Mouse (Mus musculus): ENCODE measurements around the gene Syt16. TPM values are rescaled to one million over a fixed set of nuclear protein-coding genes. Genes with fewer than 3 reads are reported as not detected.

Syt16 gene
- total and polyA plus RNA-seq, 3 experiments, result 0.05 TPM; not detected in 2

DNA sequence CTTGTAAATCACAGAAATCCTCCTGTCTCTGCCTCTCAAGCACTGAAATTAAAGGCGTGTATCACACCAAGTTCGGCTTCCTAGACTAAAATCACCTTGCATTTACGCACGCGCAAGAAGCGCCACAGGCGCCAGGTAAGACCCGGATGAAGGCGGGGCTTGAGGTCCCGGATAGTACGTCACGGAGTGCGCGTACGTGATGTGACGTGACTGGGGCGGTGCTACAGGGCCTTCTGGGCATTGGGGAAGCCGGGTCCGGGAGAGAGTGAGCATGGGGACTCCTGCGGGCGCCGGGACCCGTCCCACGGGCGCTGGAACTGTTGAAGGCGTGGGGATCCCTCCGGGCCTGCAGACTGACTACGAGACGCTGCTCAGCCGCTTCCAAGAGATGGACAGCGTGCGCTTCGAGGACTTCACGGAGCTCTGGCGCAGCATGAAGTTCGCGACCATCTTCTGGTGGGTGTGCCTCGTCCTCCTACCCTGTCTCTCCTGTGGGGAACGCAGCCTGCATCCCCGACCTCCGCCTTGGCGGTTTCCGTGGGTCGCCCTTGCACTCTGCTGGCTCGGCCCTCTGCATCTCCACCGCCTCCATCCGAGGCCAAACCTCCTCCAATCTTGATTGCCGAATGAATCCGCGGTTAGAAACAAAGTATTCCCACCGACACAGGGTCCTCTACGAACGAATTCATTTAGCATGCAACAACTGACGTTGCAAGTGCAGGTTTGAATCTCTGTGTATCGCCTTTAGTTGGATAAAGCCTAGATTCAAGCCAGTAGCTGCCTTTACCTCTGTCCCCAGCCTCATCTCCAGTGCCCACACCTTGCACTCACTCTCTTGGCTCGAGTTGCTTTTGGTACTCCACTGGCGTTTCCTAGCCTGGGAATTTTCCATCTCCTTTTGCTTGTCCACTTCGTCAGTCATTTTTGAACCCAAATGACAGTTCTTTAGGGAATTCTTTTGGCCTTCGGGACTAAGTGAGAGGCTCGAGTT is 32.9 kb upstream of the Syt16 start, which contains the start of gene Snapc1:
Gene Snapc1, plus strand, starts transcription at position 191 of the 991 bp plus-strand sequence.
- H3K4me1 ChIP-seq (ENCODE audit: control insufficient read depth in 1 of 2, insufficient read depth in 2 of 2), result peaks cover 3 to 19% of the 10 kb centered on the region in 2 experiments; a peak in 2 of 4 replicates
- H3K27me3 ChIP-seq (replicated peaks), result no peaks in the 10 kb centered on the region
- dilution Hi-C loops (cut with MboI; ENCODE audit: extremely low pct_ligation_motif_present, extremely low pct_unique_long_range_greater_than_20kb, low sequenced_read_pairs) (no loop called here), in situ Hi-C loops (cut with MboI; ENCODE audit: low pct_ligation_motif_present, low pct_unique_long_range_greater_than_20kb, low sequenced_read_pairs) (no loop called here)
- H3K4me2 ChIP-seq (ENCODE audit: insufficient read depth, low read depth, poor library complexity, severe bottlenecking), result peak within 1 kb of the TSS; percentile 52
- DNase-seq (ENCODE audit: extremely low read depth), result peak; percentile 97
- TF ChIP-seq GABPA (IDR thresholded peaks at IDR 0.05; ENCODE audit: insufficient replicate concordance, low read depth, low read length) (peak; percentile 5; the same call in 1 of the 2 replicates), ELF1 (IDR thresholded peaks at IDR 0.05; ENCODE audit: low read depth, low read length) (peak; percentile 81), MXI1 (IDR thresholded peaks at IDR 0.05; ENCODE audit: low read depth, low read length) (peak; percentile 69), MEF2A (IDR thresholded peaks at IDR 0.05; ENCODE audit: borderline replicate concordance, low read depth, low read length) (0 out of 2 replicates have a peak, but pooled peaks have one; percentile 15), RCOR1 (conservative IDR thresholded peaks at IDR 0.05; ENCODE audit: low read depth, low read length) (no peak), ZKSCAN1 (IDR thresholded peaks at IDR 0.05; ENCODE audit: borderline replicate concordance, low read depth, low read length) (no peak), E2F4 (IDR thresholded peaks at IDR 0.05; ENCODE audit: insufficient replicate concordance, low read depth, low read length) (no peak), CHD1 (IDR thresholded peaks at IDR 0.05; ENCODE audit: low read depth, low read length) (no peak), POLR2A (IDR thresholded peaks at IDR 0.05; ENCODE audit: low read depth, low read length) (peak; percentile 88), MAZ (IDR thresholded peaks at IDR 0.05; ENCODE audit: low read depth, low read length) (no peak), ZMIZ1 (IDR thresholded peaks at IDR 0.05; ENCODE audit: low read depth, low read length) (peak; percentile 49; the same call in 1 of the 2 replicates), NRF1 (IDR thresholded peaks at IDR 0.05; ENCODE audit: low read depth, low read length) (peak; percentile 87), USF2 (conservative IDR thresholded peaks at IDR 0.05; ENCODE audit: low read depth, low read length) (no peak), CHD2 (IDR thresholded peaks at IDR 0.05; ENCODE audit: low read length) (no peak), TCF12 (IDR thresholded peaks at IDR 0.05; ENCODE audit: low read depth, low read length) (peak; percentile 57), SIN3A (IDR thresholded peaks at IDR 0.05; ENCODE audit: low read length) (peak; percentile 68), MYC (IDR thresholded peaks at IDR 0.05; ENCODE audit: low read depth, low read length) (no peak), HCFC1 (IDR thresholded peaks at IDR 0.05; ENCODE audit: low read depth, low read length) (peak; percentile 71), NELFE (IDR thresholded peaks at IDR 0.05; ENCODE audit: low read depth, low read length) (peak; percentile 75), ETS1 (conservative IDR thresholded peaks at IDR 0.05; ENCODE audit: low read depth, low read length) (peak; percentile 3; the same call in 1 of the 2 replicates), TBP (conservative IDR thresholded peaks at IDR 0.05; ENCODE audit: low read depth, low read length) (peak; percentile 82; the same call in 1 of the 2 replicates)
- no peak within 1 kb of the TSS for H3K27ac ChIP-seq (ENCODE audit: insufficient read depth, low read depth)
- H3K9me3 ChIP-seq (replicated peaks; ENCODE audit: low read length), result no peaks in the 10 kb centered on the region
- H3K9ac ChIP-seq (ENCODE audit: insufficient read depth, low read depth), result peak within 1 kb of the TSS; percentile 33
- peak within 1 kb of the TSS; percentile 83 to 99 (median 98) for H3K4me3 ChIP-seq (replicated peaks in 1 of 3; ENCODE audit: low read depth in 2 of 3, low read length in 2 of 3, poor library complexity in 1 of 3)
- peaks cover 9 to 25% of the 10 kb centered on the region in 2 experiments for H3K36me3 ChIP-seq (replicated peaks in 1 of 2; ENCODE audit: control insufficient read depth in 1 of 2, insufficient read depth in 1 of 2, low read length in 1 of 2)
- H3K79me2 ChIP-seq (replicated peaks; ENCODE audit: control insufficient read depth, extremely low read depth, insufficient read depth, poor library complexity, severe bottlenecking), result peaks cover 6% of the 10 kb centered on the region
